Mouse (Mus musculus) stomach, postnatal 0 days (tissue): ENCODE measurements around the gene Gjb5. TPM values are rescaled to one million over a fixed set of nuclear protein-coding genes. Genes with fewer than 3 reads are reported as not detected.

ENCODE experiments used
- ATAC-seq: fragments of 200-750 bp; cut with Nextera tagmentation; 2 replicates; pipeline ENCODE4 v1.8.0; 2017; ENCODE audit not compliant: low FRiP score, low TSS enrichment
- DNase-seq: peaks from one replicate; pipeline ENCODE4 v3.0.0-alpha.2; 2016; ENCODE audit warnings: low spot score
- H3K27ac ChIP-seq: fragments of 300-500 bp; sonication (generic); replicated peaks from 2 replicates; pipeline ENCODE4 v1.5.1; 2014; ENCODE audit warnings: mild to moderate bottlenecking, control low read depth
- H3K27me3 ChIP-seq: fragments of 300-500 bp; sonication (generic); 2 replicates; pipeline ENCODE4 v1.6.1; 2014; ENCODE audit warnings: low read length; ENCODE audit not compliant: control insufficient read depth, insufficient read depth
- H3K36me3 ChIP-seq: fragments of 300-500 bp; sonication (generic); 2 replicates; pipeline ENCODE4 v1.6.1; 2014; ENCODE audit warnings: low read length, mixed read lengths; ENCODE audit not compliant: control insufficient read depth, insufficient read depth
- H3K4me1 ChIP-seq: fragments of 300-500 bp; sonication (generic); replicated peaks from 2 replicates; pipeline ENCODE4 v1.6.1; 2014; ENCODE audit warnings: antibody characterized with exemption; ENCODE audit not compliant: control insufficient read depth, insufficient read depth
- H3K4me2 ChIP-seq: fragments of 300-500 bp; sonication (generic); replicated peaks from 2 replicates; pipeline ENCODE4 v1.6.1; 2014; ENCODE audit warnings: low read depth, mild to moderate bottlenecking, control low read depth, moderate library complexity
- H3K4me3 ChIP-seq: fragments of 300-500 bp; sonication (generic); 2 replicates; pipeline ENCODE4 v1.5.1; 2014; ENCODE audit warnings: low read depth, low read length, control low read depth
- H3K9ac ChIP-seq: fragments of 300-500 bp; sonication (generic); 2 replicates; pipeline ENCODE4 v1.6.1; 2014; ENCODE audit warnings: mild to moderate bottlenecking, low read length, control low read depth, mixed read lengths
- H3K9me3 ChIP-seq: fragments of 300-500 bp; sonication (generic); 2 replicates; pipeline ENCODE4 v1.6.1; 2016; ENCODE audit warnings: low read length; ENCODE audit not compliant: control insufficient read depth
- CTCF ChIP-seq: IDR thresholded peaks from 2 replicates; pipeline ENCODE4 v1.5.1; 2016; ENCODE audit warnings: antibody characterized with exemption, low read depth, mild to moderate bottlenecking, moderate library complexity
- EP300 ChIP-seq: optimal IDR thresholded peaks from 2 replicates; pipeline ENCODE3; 2016; ENCODE audit warnings: antibody characterized with exemption
- WGBS: fragments of 180-500 bp; shearing (Covaris S2); extraction: QIAGEN DNeasy Blood & Tissue Kit; methylation state at CpG from one replicate; pipeline ENCODE4 v1.1.7; 2014; 5-methylcytosine and 5-hydroxymethylcytosine counted together
- polyA plus RNA-seq: library from polyadenylated mRNA; unstranded; fragments of >200 nt; fragmentation: Nextera tagmentation; extraction: Ambion mirVana; gene quantifications from 2 replicates; pipeline ENCODE4 v1.2.1, GENCODE M21; 2015

Gene Gjb5
- polyA plus RNA-seq, 1 experiment from 2014 or later, result 3.3 TPM

GRCm38 (mm10) chr4:127368379-127368973 is 10.5 kb upstream of the Gjb5 start:
- Histone ChIP-seq H3K9me3 (no peaks in the 10 kb centered on the region), H3K9ac (no peak overlapping the region), H3K36me3 (no peaks in the 10 kb centered on the region), H3K4me2 (no peak overlapping the region), H3K27ac (no peak overlapping the region), H3K4me3 (no peak overlapping the region), H3K4me1 (no peaks in the 10 kb centered on the region), H3K27me3 (no peaks in the 10 kb centered on the region)
- 26% methylated on average over 13 of the region's 13 CpGs for WGBS
- peak; percentile 49; the same call in 1 of the 2 replicates for ATAC-seq
- TF ChIP-seq EP300 (no peak), CTCF (peak; percentile 99)
- DNase-seq, result peak; percentile 75

DNA sequence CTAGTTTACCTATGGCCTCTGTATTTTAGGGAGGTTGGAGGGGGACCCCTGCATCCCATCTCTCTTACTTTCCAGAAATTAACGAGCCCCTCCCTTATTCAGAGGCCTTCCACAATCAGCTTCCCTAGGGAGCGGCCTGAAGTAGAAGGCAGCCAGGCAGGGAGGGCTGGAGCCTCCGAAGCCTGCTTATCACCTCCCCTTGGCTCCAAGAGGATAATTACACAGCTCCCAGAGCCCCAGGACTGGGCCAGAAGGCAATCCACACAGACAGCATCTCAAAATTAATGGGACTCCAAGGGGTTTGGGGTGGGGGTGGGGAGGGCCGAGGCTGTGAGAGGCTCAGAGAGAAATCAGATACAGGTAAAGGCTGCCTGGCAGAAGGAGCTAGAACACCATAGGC is 7.9 kb upstream of the Gjb5 start:
- no peak for TF ChIP-seq EP300
- TF ChIP-seq CTCF, result no peak
- H3K4me3 ChIP-seq, result no peak overlapping the region
- no peaks in the 10 kb centered on the region for H3K27me3 ChIP-seq
- H3K9ac ChIP-seq, result no peak overlapping the region
- no peak overlapping the region for H3K27ac ChIP-seq
- ATAC-seq (no peak; the same call in 1 of the 2 replicates), DNase-seq (no peak)
- no peaks in the 10 kb centered on the region for H3K4me1 ChIP-seq
- 12% methylated on average over 4 of the region's 4 CpGs for WGBS
- no peak overlapping the region for H3K4me2 ChIP-seq
- H3K36me3 ChIP-seq, result no peaks in the 10 kb centered on the region
- H3K9me3 ChIP-seq, result no peaks in the 10 kb centered on the region

DNA sequence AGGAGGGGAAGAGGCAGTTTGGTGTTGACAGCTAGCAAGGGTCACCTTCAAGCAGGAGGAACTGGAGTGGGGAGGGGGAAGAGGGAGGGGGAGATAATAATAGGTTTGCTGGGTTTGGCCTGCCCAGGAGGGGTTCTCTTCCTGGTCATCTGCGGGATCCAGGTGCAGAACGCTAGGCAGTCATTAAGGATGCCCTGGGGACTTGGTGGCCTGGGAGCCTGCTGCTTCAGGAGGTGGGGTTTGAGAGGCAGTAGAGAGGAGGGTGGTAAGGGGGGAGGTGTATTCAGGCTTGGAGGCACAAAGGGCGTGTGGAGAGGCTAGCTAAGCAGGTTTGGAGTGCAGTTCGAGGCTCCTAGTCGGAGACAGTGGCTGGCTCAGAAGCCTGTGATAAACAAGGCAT is 7.5 kb upstream of the Gjb5 start:
- no peaks in the 10 kb centered on the region for H3K36me3 ChIP-seq
- no peak overlapping the region for H3K4me2 ChIP-seq
- H3K27me3 ChIP-seq, result no peaks in the 10 kb centered on the region
- H3K4me1 ChIP-seq, result no peaks in the 10 kb centered on the region
- H3K4me3 ChIP-seq, result no peak overlapping the region
- 41% methylated on average over 5 of the region's 5 CpGs for WGBS
- no peak for ATAC-seq
- no peak for DNase-seq
- H3K9ac ChIP-seq, result no peak overlapping the region
- H3K9me3 ChIP-seq, result no peaks in the 10 kb centered on the region
- no peak for TF ChIP-seq CTCF
- no peak for TF ChIP-seq EP300
- no peak overlapping the region for H3K27ac ChIP-seq

DNA sequence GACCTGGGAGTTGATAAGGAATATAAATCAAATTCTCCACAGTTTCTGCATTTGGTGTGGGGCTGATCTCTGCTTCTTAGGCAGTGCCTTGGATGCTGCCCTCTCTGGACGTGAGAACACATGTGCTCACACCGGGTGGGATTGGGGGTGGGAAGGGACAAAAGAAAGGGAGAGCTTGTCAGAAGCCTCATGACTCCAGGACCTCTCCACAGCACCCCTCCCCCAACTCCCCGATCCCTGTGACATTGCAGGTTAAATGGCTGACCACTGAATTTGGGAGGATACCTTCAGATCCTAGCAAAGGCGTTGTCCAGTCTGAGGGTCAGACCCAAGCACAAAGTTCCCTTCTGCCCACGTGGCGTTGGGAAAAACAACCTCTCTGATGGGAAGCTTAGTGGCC is 6.5 kb upstream of the Gjb5 start:
- no peaks in the 10 kb centered on the region for H3K36me3 ChIP-seq
- H3K4me2 ChIP-seq, result no peak overlapping the region
- TF ChIP-seq CTCF, result no peak
- TF ChIP-seq EP300, result no peak
- ATAC-seq (no peak), DNase-seq (no peak)
- 68% methylated on average over 6 of the region's 6 CpGs for WGBS
- no peak overlapping the region for H3K9ac ChIP-seq
- H3K27ac ChIP-seq, result no peak overlapping the region
- H3K4me3 ChIP-seq, result no peak overlapping the region
- no peaks in the 10 kb centered on the region for H3K4me1 ChIP-seq
- H3K27me3 ChIP-seq, result no peaks in the 10 kb centered on the region
- no peaks in the 10 kb centered on the region for H3K9me3 ChIP-seq

GRCm38 (mm10) chr4:127363331-127363730 is 5.3 kb upstream of the Gjb5 start:
- DNase-seq (no peak), ATAC-seq (no peak)
- Histone ChIP-seq H3K4me1 (no peaks in the 10 kb centered on the region), H3K9ac (no peak overlapping the region), H3K9me3 (no peaks in the 10 kb centered on the region), H3K27ac (no peak overlapping the region), H3K36me3 (no peaks in the 10 kb centered on the region), H3K27me3 (no peaks in the 10 kb centered on the region), H3K4me3 (no peak overlapping the region), H3K4me2 (no peak overlapping the region)
- TF ChIP-seq EP300, result no peak
- peak; percentile 62 for TF ChIP-seq CTCF
- 57% methylated on average over 4 of the region's 4 CpGs for WGBS

GRCm38 (mm10) chr4:127362520-127362919 is 4.5 kb upstream of the Gjb5 start:
- H3K4me1 ChIP-seq, result no peaks in the 10 kb centered on the region
- no peaks in the 10 kb centered on the region for H3K27me3 ChIP-seq
- H3K4me2 ChIP-seq, result no peak overlapping the region
- H3K36me3 ChIP-seq, result no peaks in the 10 kb centered on the region
- no peak overlapping the region for H3K4me3 ChIP-seq
- no peak overlapping the region for H3K27ac ChIP-seq
- H3K9me3 ChIP-seq, result no peaks in the 10 kb centered on the region
- H3K9ac ChIP-seq, result no peak overlapping the region
- no peak for DNase-seq
- ATAC-seq, result no peak
- TF ChIP-seq CTCF, result no peak
- TF ChIP-seq EP300, result no peak
- 75% methylated on average over 3 of the region's 3 CpGs for WGBS
